ENCODE assay signal across 20 mouse cellular contexts in the genomic region with DNA sequence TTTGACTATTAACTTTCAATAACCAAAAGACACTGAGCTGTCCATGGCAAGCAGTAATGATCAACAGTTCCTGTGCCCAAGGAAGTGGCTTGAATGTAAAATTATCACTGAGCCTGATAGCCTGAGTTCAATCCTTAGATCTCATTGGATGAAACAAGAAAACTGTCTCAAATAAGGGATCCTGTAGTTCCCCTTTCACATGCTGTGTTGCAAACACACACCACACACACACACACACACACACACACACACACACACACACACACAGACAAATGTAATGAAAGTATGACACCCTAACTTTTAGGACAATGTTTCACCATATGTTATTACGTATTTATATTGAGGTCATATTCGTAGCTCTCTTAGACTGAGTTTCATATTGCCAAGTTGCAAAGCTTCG.
"Had no signal": no experiment of that assay in that cellular context is flagged by ENCODE, and none has a peak within 500 bp of the region (broad histone marks: within the 10 kb centered on the region; RNA-seq: fewer than 3 reads in every experiment).

No protein-coding gene starts in this region.

- H3K9ac ChIP-seq: liver, embryonic 12.5 days; liver, embryonic 15.5 days; lung, embryonic 15.5 days; midbrain, embryonic 12.5 days had no signal

- H3K9me3 ChIP-seq: liver, embryonic 12.5 days; liver, embryonic 15.5 days; lung, embryonic 15.5 days; midbrain, embryonic 12.5 days had no signal

- H3K27me3 ChIP-seq: liver, embryonic 12.5 days; liver, embryonic 15.5 days; lung, embryonic 15.5 days; midbrain, embryonic 12.5 days had no signal

- H3K4me1 ChIP-seq: liver, embryonic 12.5 days; liver, embryonic 15.5 days; lung, embryonic 15.5 days; midbrain, embryonic 12.5 days had no signal

- DNase-seq: kidney, adult 18-20 months; kidney, adult 9 months; kidney, postnatal 14 days; kidney, postnatal 4 days; layer of hippocampus, adult 9-11 months; lung, adult 18-20 months; lung, postnatal 10 days; lung, postnatal 36 days; right cerebral cortex, adult 18-20 months; right cerebral cortex, postnatal 14 days; right cerebral cortex, postnatal 4 days; thymus, postnatal 36 days had no signal

- H3K27ac ChIP-seq: left cerebral cortex, adult 2 months; liver, embryonic 12.5 days; liver, embryonic 15.5 days; lung, embryonic 15.5 days; midbrain, embryonic 12.5 days; stomach, postnatal 0 days had no signal

- ATAC-seq: intestine, embryonic 16.5 days; liver, embryonic 12.5 days; midbrain, embryonic 16.5 days had no signal

- H3K4me3 ChIP-seq: left cerebral cortex, adult 2 months; liver, embryonic 12.5 days; liver, embryonic 15.5 days; lung, embryonic 15.5 days; midbrain, embryonic 12.5 days had no signal

- H3K36me3 ChIP-seq: liver, embryonic 12.5 days; liver, embryonic 15.5 days; lung, embryonic 15.5 days; midbrain, embryonic 12.5 days had no signal
